Mouse (Mus musculus) forebrain, embryonic 12.5 days (tissue): ENCODE results near the gene Plekhg2. TPM values are rescaled to one million over a fixed set of nuclear protein-coding genes. Genes with fewer than 3 reads are reported as not detected.
"Not testable (repeated sequence)": the region's sequence is repeated elsewhere in the genome, so short reads cannot be mapped to it uniquely, and the experiment has no call there.

Experiments
- ATAC-seq: fragments of 200-750 bp; cut with Nextera tagmentation; 2 replicates; pipeline ENCODE4 v1.8.0; 2017; ENCODE audit warnings: moderate TSS enrichment; ENCODE audit not compliant: low FRiP score
- H3K27ac ChIP-seq: fragments of 300-500 bp; sonication (generic); 2 replicates; pipeline ENCODE4 v1.5.1; 2016; ENCODE audit warnings: mild to moderate bottlenecking
- H3K27me3 ChIP-seq: fragments of 300-500 bp; sonication (generic); 2 replicates; pipeline ENCODE4 v1.6.1; 2016; ENCODE audit warnings: mild to moderate bottlenecking
- H3K36me3 ChIP-seq: fragments of 300-500 bp; sonication (generic); replicated peaks from 2 replicates; pipeline ENCODE4 v1.6.1; 2016; ENCODE audit warnings: mild to moderate bottlenecking
- H3K4me1 ChIP-seq: fragments of 300-500 bp; sonication (generic); 2 replicates; pipeline ENCODE4 v1.6.1; 2016
- H3K4me2 ChIP-seq: fragments of 300-500 bp; sonication (generic); 2 replicates; pipeline ENCODE4 v1.6.1; 2016; ENCODE audit warnings: mild to moderate bottlenecking, moderate library complexity
- H3K4me3 ChIP-seq: fragments of 300-500 bp; sonication (generic); replicated peaks from 2 replicates; pipeline ENCODE4 v1.5.1; 2016; ENCODE audit warnings: mild to moderate bottlenecking
- H3K9ac ChIP-seq: fragments of 300-500 bp; sonication (generic); 2 replicates; pipeline ENCODE4 v1.6.1; 2016; ENCODE audit warnings: mild to moderate bottlenecking
- H3K9me3 ChIP-seq: fragments of 300-500 bp; sonication (generic); 2 replicates; pipeline ENCODE4 v1.6.1; 2016
- WGBS: fragments of 180-500 bp; shearing (Covaris S2); methylation state at CpG from one replicate; pipeline ENCODE4 v1.1.7; 2016; 5-methylcytosine and 5-hydroxymethylcytosine counted together
- polyA plus RNA-seq: library from polyadenylated mRNA; unstranded; fragments of >200 nt; fragmentation: Nextera tagmentation; extraction: Ambion mirVana; gene quantifications from 2 replicates; pipeline ENCODE4 v1.2.1, GENCODE M21; 2016

Plekhg2 gene
- polyA plus RNA-seq, 1 experiment from 2014 or later, result 67.0 TPM

GRCm38 (mm10) chr7:28392429-28393271 lies 20.3 kb upstream of the Plekhg2 start, which contains the start of the genes Med29 and Paf1:
Gene Med29, minus strand, starts transcription at chr7:28392708.
Gene Paf1, plus strand, starts transcription at chr7:28392951.
- Histone ChIP-seq H3K9ac (peak within 1 kb of the TSS; percentile 86), H3K4me2 (peak within 1 kb of the TSS; percentile 99), H3K27me3 (no peaks in the 10 kb centered on the region), H3K27ac (peak within 1 kb of the TSS; percentile 76), H3K36me3 (peaks cover 60% of the 10 kb centered on the region), H3K9me3 (no peaks in the 10 kb centered on the region), H3K4me1 (peaks cover 22% of the 10 kb centered on the region), H3K4me3 (peak within 1 kb of the TSS; percentile 90)
- WGBS, result under 1% methylated on average over 58 of the region's 58 CpGs
- ATAC-seq, result peak; percentile 98

GRCm38 (mm10) chr7:28390331-28390730 lies 17.9 kb upstream of the Plekhg2 start:
- Histone ChIP-seq H3K27ac (no peak overlapping the region), H3K27me3 (no peaks in the 10 kb centered on the region), H3K9me3 (no peaks in the 10 kb centered on the region), H3K4me2 (no peak overlapping the region), H3K36me3 (peaks cover 56% of the 10 kb centered on the region), H3K4me3 (no peak overlapping the region), H3K4me1 (peaks cover 22% of the 10 kb centered on the region), H3K9ac (no peak overlapping the region)
- WGBS, result 94% methylated on average over 3 of the region's 3 CpGs
- no peak for ATAC-seq

GRCm38 (mm10) chr7:28387384-28387783 lies 15.0 kb upstream of the Plekhg2 start:
- Histone ChIP-seq H3K4me1 (peaks cover 17% of the 10 kb centered on the region), H3K36me3 (peaks cover 50% of the 10 kb centered on the region)
- H3K27ac ChIP-seq, H3K4me2 ChIP-seq, H3K9me3 ChIP-seq, H3K4me3 ChIP-seq, H3K27me3 ChIP-seq, H3K9ac ChIP-seq, ATAC-seq: not testable (repeated sequence)
- WGBS, result 87% methylated on average over 7 of the region's 7 CpGs

GRCm38 (mm10) chr7:28386877-28387276 lies 14.5 kb upstream of the Plekhg2 start:
- not testable (repeated sequence) for ATAC-seq, H3K4me3 ChIP-seq, H3K27me3 ChIP-seq, H3K27ac ChIP-seq, H3K4me2 ChIP-seq, H3K9ac ChIP-seq, H3K9me3 ChIP-seq
- WGBS, result 76% methylated on average over 6 of the region's 6 CpGs
- H3K36me3 ChIP-seq, result peaks cover 50% of the 10 kb centered on the region
- H3K4me1 ChIP-seq, result peaks cover 21% of the 10 kb centered on the region

- H3K4me1 ChIP-seq, result peaks cover 21% of the 10 kb centered on the region
- no peak overlapping the region; the same call in 1 of the 2 replicates for H3K4me3 ChIP-seq
- H3K27me3 ChIP-seq, result no peaks in the 10 kb centered on the region; the same call in 1 of the 2 replicates
- no peak overlapping the region for H3K9ac ChIP-seq
- peaks cover 50% of the 10 kb centered on the region for H3K36me3 ChIP-seq
- H3K27ac ChIP-seq, result no peak overlapping the region
- H3K4me2 ChIP-seq, result no peak overlapping the region
- H3K9me3 ChIP-seq, result no peaks in the 10 kb centered on the region
- peak; percentile 71 for ATAC-seq
- WGBS, result 29% methylated on average over 4 of the region's 4 CpGs
Observed at GRCm38 (mm10) chr7:28386462-28386861, 14.1 kb upstream of the Plekhg2 start.

- Histone ChIP-seq H3K27me3 (no peaks in the 10 kb centered on the region; the same call in 1 of the 2 replicates), H3K4me1 (peaks cover 21% of the 10 kb centered on the region), H3K9ac (no peak overlapping the region), H3K4me2 (no peak overlapping the region), H3K9me3 (no peaks in the 10 kb centered on the region), H3K36me3 (peaks cover 50% of the 10 kb centered on the region), H3K27ac (no peak overlapping the region), H3K4me3 (no peak overlapping the region)
- 87% methylated on average over 7 of the region's 7 CpGs for WGBS
- ATAC-seq, result no peak
Observed at GRCm38 (mm10) chr7:28386007-28386406, 13.6 kb upstream of the Plekhg2 start.

- Histone ChIP-seq H3K4me3 (no peak overlapping the region), H3K4me1 (peaks cover 23% of the 10 kb centered on the region), H3K9me3 (no peaks in the 10 kb centered on the region), H3K4me2 (no peak overlapping the region), H3K36me3 (peaks cover 44% of the 10 kb centered on the region), H3K9ac (no peak overlapping the region), H3K27ac (no peak overlapping the region), H3K27me3 (no peaks in the 10 kb centered on the region; the same call in 1 of the 2 replicates)
- 89% methylated on average over 9 of the region's 9 CpGs for WGBS
- ATAC-seq, result no peak
Observed at GRCm38 (mm10) chr7:28385196-28385595, 12.8 kb upstream of the Plekhg2 start.

- 81% methylated on average over 6 of the region's 6 CpGs for WGBS
Observed at GRCm38 (mm10) chr7:28384162-28384561, 11.8 kb upstream of the Plekhg2 start.

GRCm38 (mm10) chr7:28383606-28384005 lies 11.2 kb upstream of the Plekhg2 start:
- no peaks in the 10 kb centered on the region for H3K9me3 ChIP-seq
- H3K4me1 ChIP-seq, result peaks cover 33% of the 10 kb centered on the region
- ATAC-seq, result no peak
- H3K27ac ChIP-seq, result no peak overlapping the region
- no peak overlapping the region for H3K9ac ChIP-seq
- H3K36me3 ChIP-seq, result peaks cover 28% of the 10 kb centered on the region
- WGBS, result 83% methylated on average over 4 of the region's 4 CpGs
- H3K4me3 ChIP-seq, result no peak overlapping the region
- no peaks in the 10 kb centered on the region; the same call in 1 of the 2 replicates for H3K27me3 ChIP-seq
- no peak overlapping the region for H3K4me2 ChIP-seq

More at GRCm38 (mm10) chr7:28384162-28384561, 11.8 kb upstream of the Plekhg2 start:
- Histone ChIP-seq H3K27ac (no peak overlapping the region), H3K9ac (no peak overlapping the region), H3K9me3 (no peaks in the 10 kb centered on the region), H3K4me3 (no peak overlapping the region), H3K4me1 (peaks cover 28% of the 10 kb centered on the region), H3K4me2 (no peak overlapping the region), H3K27me3 (no peaks in the 10 kb centered on the region; the same call in 1 of the 2 replicates), H3K36me3 (peaks cover 34% of the 10 kb centered on the region)
- ATAC-seq, result no peak

GRCm38 (mm10) chr7:28382981-28383396 lies 10.6 kb upstream of the Plekhg2 start:
- H3K36me3 ChIP-seq, result peaks cover 22% of the 10 kb centered on the region
- H3K4me1 ChIP-seq, result peaks cover 40% of the 10 kb centered on the region
- H3K9me3 ChIP-seq, result no peaks in the 10 kb centered on the region
- H3K9ac ChIP-seq, result no peak overlapping the region
- no peak overlapping the region for H3K4me2 ChIP-seq
- H3K27me3 ChIP-seq, result peaks cover 3% of the 10 kb centered on the region
- 81% methylated on average over 11 of the region's 11 CpGs for WGBS
- no peak overlapping the region for H3K4me3 ChIP-seq
- peak overlapping the region; percentile 59 for H3K27ac ChIP-seq
- ATAC-seq, result no peak

- peaks cover 8% of the 10 kb centered on the region for H3K27me3 ChIP-seq
- peak overlapping the region; percentile 27 for H3K4me3 ChIP-seq
- peak overlapping the region; percentile 54 for H3K4me2 ChIP-seq
- H3K36me3 ChIP-seq, result peaks cover 18% of the 10 kb centered on the region
- no peaks in the 10 kb centered on the region for H3K9me3 ChIP-seq
- peaks cover 44% of the 10 kb centered on the region for H3K4me1 ChIP-seq
- 72% methylated on average over 10 of the region's 12 CpGs for WGBS
- H3K9ac ChIP-seq, result peak overlapping the region; percentile 59; the same call in 1 of the 2 replicates
- peak overlapping the region; percentile 83 for H3K27ac ChIP-seq
- no peak for ATAC-seq
Observed at GRCm38 (mm10) chr7:28382347-28382951, 10.1 kb upstream of the Plekhg2 start.

- Histone ChIP-seq H3K4me1 (peaks cover 49% of the 10 kb centered on the region), H3K36me3 (peaks cover 17% of the 10 kb centered on the region), H3K4me3 (peak overlapping the region; percentile 27), H3K9ac (peak overlapping the region; percentile 59), H3K9me3 (no peaks in the 10 kb centered on the region), H3K27me3 (peaks cover 13% of the 10 kb centered on the region), H3K27ac (peak overlapping the region; percentile 83), H3K4me2 (peak overlapping the region; percentile 54)
- 4% methylated on average over 18 of the region's 20 CpGs for WGBS
- no peak for ATAC-seq
Observed at GRCm38 (mm10) chr7:28381938-28382337, 9.5 kb upstream of the Plekhg2 start.
